Mouse (Mus musculus): Measurements from ENCODE around the gene Lpo.

DNA sequence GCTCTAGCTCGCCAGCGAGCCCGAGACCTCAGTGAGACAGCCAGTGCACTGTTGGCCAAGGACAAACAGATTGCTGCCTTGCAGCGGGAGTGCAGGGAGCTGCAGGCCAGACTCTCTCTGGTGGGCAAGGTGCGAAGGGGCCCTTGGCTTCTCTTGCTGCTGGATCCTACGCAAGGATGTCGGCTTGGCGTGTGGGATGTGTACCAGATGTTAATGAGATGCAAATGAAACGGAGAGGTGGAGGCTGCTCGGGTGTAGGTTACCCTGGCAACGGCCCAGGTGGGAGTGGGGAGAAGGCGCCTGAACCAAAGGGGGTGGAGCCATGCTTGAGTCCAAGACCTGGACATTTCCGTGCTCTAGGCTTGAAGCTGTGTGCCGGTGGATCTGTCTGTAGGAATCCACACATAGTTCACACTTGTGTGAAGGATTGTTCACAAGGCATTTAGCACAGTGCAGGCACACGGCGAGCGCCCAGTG is 64.5 kb downstream of the Lpo start:
- TF ChIP-seq CTCF (IDR thresholded peaks at IDR 0.05; ENCODE audit: low read depth, low read length) (no peak), POLR2A (IDR thresholded peaks at IDR 0.05; ENCODE audit: extremely low read depth, insufficient read depth, low read length) (no peak)
